8 mouse cellular contexts compared by ENCODE assay signal in the genomic region with DNA sequence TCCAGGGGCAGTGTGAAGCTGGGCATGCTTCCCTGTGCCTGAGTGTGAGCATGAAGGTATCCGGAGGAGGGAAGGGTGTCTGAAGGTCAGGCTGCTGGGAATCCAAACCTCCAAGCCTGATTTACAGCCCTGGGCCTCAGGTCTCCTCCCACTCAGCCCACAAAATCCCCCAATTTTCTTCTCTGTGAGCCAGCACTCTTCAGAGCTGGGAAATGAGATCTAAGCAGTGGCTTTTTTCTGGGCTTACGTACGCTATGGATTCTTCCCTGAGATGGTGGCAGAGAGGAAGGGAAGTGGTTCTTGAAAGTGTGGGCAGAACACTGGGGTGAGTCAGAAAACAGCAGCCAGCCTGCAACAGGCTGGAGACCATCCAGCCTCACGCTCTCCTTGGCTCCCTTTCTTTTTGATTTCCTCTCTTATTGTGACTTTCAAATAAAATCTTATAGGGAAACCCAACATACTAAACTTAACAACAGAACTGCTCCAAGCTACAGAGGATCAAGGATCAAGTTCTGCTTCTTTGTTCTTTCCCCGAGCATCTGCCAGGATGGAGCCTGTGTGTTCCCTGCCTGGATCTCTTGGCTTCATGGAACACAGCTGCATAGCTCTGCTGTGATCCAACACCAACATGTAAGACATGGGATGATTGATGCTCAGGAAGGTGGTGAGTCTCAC.
DNase-seq lines count a peak whose midpoint lies in the region; ATAC-seq and TF ChIP-seq lines count a peak whose summit lies in the region.

No protein-coding gene starts in this region.

- TF ChIP-seq CTCF in thymus, adult 2 months (IDR thresholded peaks at IDR 0.05; ENCODE audit: borderline replicate concordance, control insufficient read depth, extremely low read depth, insufficient read depth, low read length, poor library complexity) = no peak

- H3K4me1 ChIP-seq in thymus, adult 2 months (replicated peaks; ENCODE audit: control insufficient read depth, insufficient read depth, low read length) = peaks cover 4% of the 10 kb centered on the region

- DNase-seq in left cerebral cortex, adult 18-20 months (ENCODE audit: low spot score in 2 of 2) = peak; percentile 39 to 68
- no peak for DNase-seq in left cerebral cortex, postnatal 10 days (ENCODE audit: extremely low spot score in 1 of 2, low spot score in 2 of 2)
- peak; percentile 62 for DNase-seq in ZHBTc4 (ENCODE audit: low read depth, low spot score)
- no peak for DNase-seq in thymus, postnatal 4 days
- no peak for DNase-seq in thymus, adult 2 months

- H3K27ac ChIP-seq in macrophage = peak overlapping the region; percentile 97
- H3K27ac ChIP-seq in thymus, adult 2 months (ENCODE audit: control insufficient read depth, insufficient read depth, low read length) = no peak overlapping the region

- TF ChIP-seq POLR2A in thymus, adult 2 months (IDR thresholded peaks at IDR 0.05; ENCODE audit: control insufficient read depth, extremely low read depth, insufficient read depth, low read length, poor library complexity) = no peak

- ATAC-seq in granulocyte monocyte progenitor cell, adult 5-6 weeks (replicated peaks; ENCODE audit: poor library complexity, severe bottlenecking) = peak; percentile 66
- ATAC-seq in monocyte, adult 5-6 weeks (replicated peaks; ENCODE audit: insufficient number of reproducible peaks, low FRiP score, low TSS enrichment, poor library complexity, severe bottlenecking) = no peak

- intact Hi-C loops in left cerebral cortex, postnatal 10 days (cut with DNase I) = no loop called here

- no peaks in the 10 kb centered on the region for H3K27me3 ChIP-seq in thymus, adult 2 months (ENCODE audit: control insufficient read depth, insufficient read depth, low read length)

- no peaks in the 10 kb centered on the region for H3K36me3 ChIP-seq in macrophage (ENCODE audit: inconsistent target)
- no peaks in the 10 kb centered on the region for H3K36me3 ChIP-seq in thymus, adult 2 months (ENCODE audit: control insufficient read depth, insufficient read depth, low read length)

- peaks cover 19% of the 10 kb centered on the region for H3K79me2 ChIP-seq in macrophage (ENCODE audit: inconsistent target)

- H3K4me3 ChIP-seq in macrophage (ENCODE audit: inconsistent target) = peak overlapping the region; percentile 15; the same call in 1 of the 2 replicates
- no peak overlapping the region for H3K4me3 ChIP-seq in thymus, adult 2 months (ENCODE audit: control insufficient read depth, insufficient read depth, low read length)

- WGBS in macrophage (ENCODE audit: missing documents) = 17% methylated on average over 4 of the region's 5 CpGs
- 59% methylated on average over 5 of the region's 5 CpGs for WGBS in thymus, adult 2 months

Comparison
In these comparisons a context has a peak if more than half of its experiments do, and no peak if none do; other contexts are left out.
1. DNase-seq: peak in left cerebral cortex, adult 18-20 months (2 of 2) and ZHBTc4 (single experiment); none in left cerebral cortex, postnatal 10 days (0 of 2), thymus, postnatal 4 days (single experiment) and thymus, adult 2 months (single experiment).